Mouse (Mus musculus) urinary bladder, postnatal 4 days (tissue): ENCODE measurements around the gene Upb1.
"Not testable (repeated sequence)": the region's sequence is repeated elsewhere in the genome, so short reads cannot be mapped to it uniquely, and the experiment has no call there.

Source experiments
- DNase-seq, 2 experiments: peaks; one replicate each; pipeline ENCODE4 v3.0.0; 2021 to 2022; ENCODE audit warnings: low spot score in 2 of 2

Upb1 gene

DNA sequence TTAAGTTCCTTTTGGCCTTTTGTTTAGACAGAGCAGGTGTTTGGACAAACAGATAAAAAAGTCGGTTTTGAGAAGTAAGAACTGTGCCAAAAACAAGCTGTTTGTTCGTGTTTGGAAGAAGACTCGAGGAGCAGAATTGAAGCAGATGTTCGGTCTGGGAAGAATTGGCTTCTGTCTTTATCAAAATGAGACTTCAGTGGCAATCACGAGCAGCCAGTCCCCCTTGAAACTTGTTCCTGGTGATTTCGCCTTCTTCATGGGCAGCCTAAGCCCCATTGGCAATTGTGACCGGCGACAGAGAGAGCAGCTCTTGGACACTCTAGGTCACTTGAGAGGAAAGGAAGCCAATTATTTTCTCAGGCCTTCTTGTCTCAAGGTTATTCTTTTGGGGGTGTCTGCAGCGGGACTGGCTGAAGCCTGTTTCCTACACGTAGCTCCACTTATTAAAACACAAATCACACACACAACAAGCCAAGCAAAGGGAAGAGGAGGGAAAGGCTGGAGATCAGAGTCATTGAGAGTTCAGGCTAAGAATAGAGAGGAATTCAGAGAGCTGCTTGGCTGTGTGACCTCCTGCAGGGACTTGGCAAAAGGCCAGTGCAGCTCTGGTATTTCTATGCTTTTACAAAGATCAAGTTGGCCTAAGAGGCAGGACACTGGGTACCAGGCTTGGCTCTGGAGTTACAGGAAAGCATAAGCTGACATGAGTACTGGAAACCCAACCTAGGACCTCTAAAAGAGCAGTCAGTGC, 50.3 kb downstream of the Upb1 start:
- no peak for DNase-seq

- not testable (repeated sequence) for DNase-seq
Observed at GRCm38 (mm10) chr10:75456061-75456831, 55.3 kb downstream of the Upb1 start.

DNA sequence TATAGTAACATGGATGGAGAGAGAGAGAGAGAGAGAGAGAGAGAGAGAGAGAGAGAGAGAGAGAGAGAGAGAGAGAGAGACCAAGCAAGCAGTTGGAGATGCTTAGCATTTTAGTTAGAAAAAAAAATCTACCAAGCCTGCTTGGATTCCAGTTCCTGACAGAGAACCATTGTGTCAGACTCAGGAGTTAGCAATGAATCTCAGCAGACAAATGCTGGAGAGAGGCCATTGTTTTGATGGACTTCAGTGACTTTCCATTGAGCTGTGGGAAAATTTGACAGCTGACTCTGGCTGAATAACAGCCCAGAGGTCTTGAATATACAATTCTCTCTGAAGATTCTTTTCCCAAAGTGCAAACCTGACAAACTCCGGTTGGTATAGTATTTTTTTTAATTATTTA, 56.9 kb downstream of the Upb1 start:
- DNase-seq, result no peak

DNA sequence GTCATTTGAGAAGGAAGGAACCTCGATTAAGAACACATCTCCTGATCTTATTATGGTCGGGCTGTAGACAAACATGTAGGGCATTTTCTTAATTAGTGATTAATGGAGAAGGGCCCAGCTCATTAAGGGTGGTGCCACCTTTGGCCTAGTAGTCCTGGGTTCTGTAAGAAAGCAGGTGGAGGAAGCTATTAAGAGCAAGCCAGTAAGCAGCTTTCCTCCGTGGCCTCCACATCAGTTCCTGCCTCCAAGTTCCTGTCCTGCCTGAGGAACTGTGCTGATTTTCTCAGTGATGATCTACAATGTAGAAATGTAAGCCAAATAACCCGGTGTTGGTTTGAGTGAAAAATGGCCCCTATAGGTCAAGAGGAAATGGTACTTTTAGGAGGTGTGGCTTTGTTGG, 57.4 kb downstream of the Upb1 start:
- no peak for DNase-seq

DNA sequence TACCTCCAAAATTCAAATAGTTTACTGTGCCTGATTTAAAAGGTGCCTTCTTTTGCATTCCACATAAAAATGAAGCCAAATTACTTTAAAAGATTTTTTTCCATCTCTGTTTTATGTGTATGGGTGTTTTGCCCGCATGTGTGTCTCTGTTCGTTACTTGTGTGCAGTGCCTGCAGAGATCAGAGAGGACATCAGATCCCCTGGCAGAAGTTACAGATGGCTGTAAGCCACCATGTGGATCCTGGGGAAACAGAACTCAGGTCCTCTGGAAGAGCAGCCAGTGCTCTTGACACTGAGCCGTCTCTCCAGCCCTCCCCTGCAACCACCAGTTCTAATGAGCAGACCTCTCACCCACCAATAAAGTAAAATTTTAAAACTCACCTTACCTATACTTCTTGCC, 61.8 kb downstream of the Upb1 start:
- no peak for DNase-seq

DNA sequence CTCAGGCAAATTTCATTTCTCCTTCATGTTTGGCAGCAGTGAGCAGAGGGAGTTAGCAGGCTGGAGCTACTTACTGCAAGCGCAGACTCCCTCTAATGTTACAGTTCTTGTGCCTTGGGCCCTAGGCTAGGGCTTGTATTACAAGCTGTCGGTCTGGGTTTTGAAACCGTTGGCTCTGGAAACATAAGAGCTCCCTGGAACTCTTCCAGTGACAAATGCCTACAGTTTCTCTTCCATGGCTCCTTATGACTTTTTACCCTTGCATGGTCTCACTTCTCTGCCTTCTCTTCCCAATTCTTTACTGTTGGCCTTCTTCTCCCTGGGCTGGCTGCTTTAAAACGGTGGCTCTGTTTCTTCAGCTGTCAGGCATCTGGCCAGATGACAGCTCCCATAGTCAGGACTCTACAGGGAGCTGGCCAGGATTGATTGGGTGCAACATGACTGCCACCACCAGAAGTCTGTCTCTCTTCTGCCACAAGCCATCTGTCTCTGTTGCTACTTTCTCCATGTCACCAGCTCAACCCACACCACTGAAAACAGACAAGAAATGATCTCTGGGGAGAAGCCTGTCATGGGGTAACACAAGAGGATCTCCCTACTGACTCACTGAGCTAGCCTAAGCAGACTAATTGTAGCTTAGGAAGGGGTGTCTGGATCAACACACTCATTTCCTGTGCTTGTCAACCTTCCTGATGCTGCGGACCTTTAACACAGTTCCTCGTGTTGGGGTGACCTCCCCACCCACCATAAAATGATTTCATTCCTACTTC, 65.1 kb downstream of the Upb1 start:
- DNase-seq, result no peak

DNA sequence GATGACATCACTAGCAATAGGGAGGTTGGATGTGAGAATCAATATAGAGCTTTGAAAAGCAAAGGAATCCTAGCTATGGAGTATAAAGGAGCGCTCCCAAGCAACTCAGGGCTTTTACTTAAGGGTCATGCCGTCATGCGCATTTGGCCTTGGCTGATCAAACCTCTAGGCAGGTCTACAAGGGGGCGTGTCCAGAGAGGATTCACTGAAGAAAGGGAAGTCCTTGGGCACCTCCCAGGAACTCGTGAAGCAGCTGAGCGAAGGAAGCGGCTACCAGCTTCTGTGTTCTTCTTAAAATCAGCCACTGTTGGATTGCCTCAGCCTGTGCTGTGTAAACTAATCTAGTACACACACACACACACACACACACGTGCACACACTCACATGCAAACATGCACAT, 72.5 kb downstream of the Upb1 start:
- no peak for DNase-seq

DNA sequence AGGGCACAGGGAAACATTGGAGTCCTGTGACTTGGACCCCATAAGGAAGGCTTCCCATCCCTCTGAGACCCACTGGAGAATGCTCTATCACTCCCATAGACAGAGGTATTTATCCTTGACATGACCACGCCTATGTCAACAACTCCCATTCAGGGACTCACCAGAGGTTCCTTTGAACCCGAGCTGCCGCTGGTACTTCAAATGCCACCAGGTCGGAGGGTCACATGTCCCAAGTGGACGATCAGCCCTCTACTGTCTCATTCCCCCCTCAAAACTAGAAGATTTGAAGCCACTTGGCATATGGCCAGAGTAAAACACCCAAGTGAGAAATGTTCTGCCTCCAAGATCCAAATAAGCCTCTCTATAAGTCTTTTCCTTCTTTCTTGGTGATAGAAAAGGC, 73.7 kb downstream of the Upb1 start:
- DNase-seq, result no peak

GRCm38 (mm10) chr10:75475139-75475850, 74.4 kb downstream of the Upb1 start:
- DNase-seq, result not testable (repeated sequence)

DNA sequence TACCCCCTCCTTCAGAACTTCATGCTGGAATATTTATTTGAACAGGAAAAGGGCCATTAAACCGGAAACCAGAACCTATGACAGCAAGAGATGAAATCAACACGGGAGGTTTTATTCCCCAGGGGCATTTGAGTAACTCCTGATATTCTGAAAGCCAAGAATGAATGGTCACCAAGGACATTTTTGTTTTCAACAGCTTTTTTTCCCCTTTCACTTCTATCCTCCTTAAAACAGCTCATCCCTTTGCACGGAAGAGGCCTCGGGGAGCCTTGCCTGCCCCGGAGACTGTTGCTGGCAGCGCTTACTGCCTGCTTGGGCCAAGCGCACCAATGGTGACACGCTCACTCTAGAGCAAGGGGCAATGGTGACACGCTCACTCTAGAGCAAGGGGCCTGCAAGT, 76.1 kb downstream of the Upb1 start:
- no peak for DNase-seq

GRCm38 (mm10) chr10:75479955-75480354, 79.0 kb downstream of the Upb1 start:
- DNase-seq, result no peak

DNA sequence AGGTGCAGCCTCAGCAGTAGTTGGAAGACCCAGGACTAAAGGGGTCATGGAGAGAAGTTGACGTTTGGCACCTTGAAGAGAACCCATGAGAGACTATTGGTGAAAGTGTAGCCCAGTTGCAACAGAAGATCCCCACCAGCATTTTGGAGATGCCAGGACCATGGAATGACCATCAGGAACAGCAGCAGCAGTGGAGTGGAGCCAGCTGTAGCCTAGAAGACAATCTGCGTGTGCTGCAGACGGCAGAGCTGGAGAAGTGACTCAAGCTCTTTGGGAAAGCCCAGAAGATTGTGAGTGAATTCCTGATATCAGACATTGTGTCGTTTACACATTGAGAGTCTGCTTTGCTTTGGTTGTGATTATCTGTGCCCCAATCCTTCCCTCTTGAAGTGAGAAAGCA, 80.8 kb downstream of the Upb1 start:
- no peak for DNase-seq

DNA sequence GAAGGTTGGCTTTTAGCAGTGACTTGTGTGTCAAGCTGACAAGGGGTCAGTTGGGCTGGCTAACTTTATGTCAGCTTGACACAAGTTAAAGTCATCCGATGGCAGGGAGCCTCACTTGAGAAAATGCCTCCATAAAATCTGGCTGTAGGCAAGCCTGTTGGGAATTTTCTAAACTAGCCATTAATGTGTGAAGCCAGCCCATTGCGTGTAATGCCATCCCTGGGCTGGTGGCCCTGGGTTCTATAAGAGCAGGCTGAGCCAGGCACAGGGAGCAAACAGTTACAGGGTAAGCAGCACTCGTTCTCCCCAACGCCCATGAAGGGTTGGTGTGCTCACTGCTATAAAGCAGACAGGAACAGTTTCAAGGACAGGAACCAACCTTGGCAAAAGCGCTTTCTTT, 81.4 kb downstream of the Upb1 start:
- DNase-seq, result no peak

DNA sequence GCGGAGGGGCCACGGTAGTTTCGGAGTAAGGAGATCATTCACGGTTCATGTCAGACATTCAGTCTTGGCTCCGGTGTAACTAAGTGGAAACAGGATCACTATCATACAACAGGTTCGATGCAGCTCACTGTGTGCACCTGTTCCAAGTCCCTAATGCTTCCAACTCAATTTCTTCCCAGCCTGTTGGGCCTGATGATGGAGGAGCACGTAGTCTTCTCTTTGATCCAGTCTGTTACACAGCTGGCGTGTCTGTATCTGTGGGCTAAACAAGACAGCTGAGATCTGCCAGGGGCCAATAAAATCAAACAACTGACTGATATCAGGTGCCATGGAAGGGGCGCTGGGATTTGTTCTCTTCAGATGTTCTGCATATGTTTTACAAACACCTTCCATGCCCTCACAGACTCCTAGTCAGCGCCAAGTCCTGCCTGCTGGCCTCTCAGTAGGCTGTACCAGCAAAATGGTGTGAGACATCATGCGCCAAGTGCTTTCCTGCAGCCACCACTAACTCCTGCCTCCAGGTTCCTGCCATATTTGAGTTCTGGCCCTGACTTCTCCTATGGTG, 82.1 kb downstream of the Upb1 start:
- DNase-seq, result no peak

DNA sequence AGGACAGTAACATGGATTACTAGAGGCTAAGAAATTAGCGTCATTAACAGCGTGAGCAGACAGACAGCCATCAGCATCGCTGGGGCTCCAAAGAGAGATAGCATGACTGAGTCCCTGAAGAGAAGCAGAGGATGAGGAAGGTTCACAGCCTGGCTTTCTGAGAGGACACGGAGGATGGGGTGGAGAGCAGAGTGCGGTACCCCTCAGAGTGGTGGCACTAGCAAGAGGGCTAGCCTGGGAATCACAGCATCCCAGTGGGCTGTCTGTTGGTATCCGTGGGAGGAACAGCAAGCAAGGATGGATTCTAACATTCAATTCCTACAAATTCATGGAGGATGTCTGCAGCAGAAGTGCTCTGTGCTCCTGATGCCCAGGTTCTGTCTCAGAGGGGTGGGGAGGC, 83.2 kb downstream of the Upb1 start:
- DNase-seq, result no peak

DNA sequence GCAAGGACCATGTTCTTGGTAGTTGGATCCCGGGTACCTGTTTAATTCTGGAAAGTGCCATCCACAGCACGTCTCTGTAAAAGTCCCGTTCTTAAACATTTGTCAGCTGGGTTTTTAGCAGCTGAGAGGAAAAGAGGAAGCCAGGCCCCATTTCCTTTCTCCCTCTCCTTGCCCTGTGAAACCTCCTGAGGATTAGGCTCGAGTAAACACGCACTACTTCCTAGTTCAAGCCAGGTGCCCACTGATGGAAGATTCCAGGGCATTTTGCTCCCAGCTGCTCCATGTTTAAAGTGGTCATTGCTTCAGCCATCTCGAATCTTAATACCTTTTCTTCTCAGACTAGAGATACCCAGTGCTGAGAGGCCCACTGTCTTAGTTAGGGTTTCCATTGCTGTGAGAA, 83.9 kb downstream of the Upb1 start:
- DNase-seq, result no peak

DNA sequence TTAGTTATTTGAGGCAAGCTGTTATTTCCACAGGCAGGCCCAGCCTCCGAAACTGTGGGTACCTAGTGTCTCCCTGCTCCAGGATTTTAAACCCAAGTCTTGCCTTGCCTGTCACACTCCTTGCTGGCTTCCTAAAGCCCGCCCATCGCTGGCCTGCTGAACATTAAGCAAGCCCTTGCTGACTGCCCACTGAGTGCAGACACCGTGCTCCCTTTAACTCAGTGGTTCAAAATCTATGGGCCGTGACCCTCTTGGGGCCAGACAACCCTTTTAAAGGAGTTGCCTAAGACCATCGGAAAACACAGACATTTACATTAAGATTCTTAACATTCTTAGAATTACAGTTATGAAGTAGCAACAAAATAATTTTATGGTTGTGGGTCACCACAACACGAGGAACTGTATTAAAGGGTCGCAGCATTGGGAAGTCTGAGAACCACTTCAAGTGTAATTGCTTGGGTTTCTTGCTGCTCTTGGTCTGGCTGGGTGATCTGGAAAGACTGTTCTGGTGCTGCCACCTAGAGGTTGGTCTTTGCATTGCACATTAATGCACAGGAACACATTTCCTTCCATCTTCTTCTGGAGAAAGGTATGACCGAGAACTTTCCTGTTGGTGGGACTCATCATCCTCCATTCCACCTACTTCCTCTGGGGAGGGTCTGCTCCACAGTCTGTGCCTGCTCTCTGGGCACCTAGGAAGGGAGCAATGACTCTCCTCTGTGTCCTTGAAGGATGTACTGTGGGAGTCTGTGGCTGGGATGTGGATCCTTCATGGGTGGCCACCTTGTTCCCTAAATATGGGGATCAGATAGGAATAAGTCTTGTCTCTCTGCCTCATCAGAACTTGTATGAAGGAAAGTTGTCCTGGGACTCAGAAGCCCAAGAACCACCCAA, 85.4 kb downstream of the Upb1 start:
- DNase-seq, result peak; percentile 60 to 80

DNA sequence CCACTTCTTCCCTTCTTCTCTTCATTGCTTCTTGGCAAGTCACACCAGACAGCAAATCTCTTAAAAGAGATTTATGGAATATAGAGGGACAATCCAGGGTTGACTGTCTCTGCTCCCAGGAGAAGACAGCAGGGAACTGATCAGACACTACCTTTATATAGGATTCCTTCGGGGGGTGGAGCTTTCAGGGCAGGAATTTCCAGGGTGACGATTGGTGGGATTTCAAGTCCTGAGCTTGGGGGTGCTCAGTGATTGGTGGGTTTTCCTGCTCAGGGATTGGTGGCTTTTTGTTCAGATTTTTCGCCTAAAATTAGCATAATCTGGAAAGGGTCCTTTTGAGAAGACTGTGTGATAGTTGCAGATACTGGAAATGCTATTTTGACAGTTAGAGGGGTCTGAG, 86.2 kb downstream of the Upb1 start:
- no peak for DNase-seq

DNA sequence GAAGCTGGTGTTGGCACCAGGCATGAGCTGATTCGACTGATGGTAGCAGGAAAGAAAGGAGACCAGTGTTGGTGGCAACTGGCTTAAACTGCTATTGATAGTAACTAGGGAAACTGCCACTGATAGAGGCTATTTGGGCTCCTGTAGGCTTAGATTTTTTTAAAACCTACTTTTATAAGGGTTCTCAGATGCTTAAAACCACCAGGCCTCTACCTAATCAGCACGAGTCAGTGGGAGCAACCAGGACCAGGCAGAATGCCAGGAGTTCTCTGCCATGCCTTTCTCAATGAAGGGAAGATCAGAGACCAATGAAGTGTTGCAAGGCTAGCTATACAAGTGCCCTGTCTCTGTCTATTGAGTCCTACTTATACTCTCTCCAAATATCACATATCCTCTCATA, 88.6 kb downstream of the Upb1 start:
- no peak for DNase-seq

DNA sequence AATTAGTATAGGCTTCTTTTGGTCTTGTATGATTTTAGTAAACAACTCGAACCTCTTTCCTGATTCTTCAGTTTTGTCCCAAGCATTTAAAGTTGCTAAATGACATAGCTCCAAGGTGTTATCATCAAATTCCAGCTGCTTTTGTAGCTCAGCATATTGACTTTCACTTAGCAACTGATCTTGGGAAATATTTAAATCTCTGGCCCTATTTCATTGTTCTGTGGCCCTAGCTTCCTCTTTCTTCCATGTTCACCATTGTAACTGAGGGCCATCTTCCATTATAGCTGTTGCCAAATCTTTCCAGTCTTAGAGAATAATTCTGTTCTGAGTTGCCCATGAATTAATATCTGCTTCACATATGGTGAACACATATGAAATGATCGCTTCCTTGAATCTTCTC, 89.8 kb downstream of the Upb1 start:
- DNase-seq, result no peak
